Mouse (Mus musculus) adrenal gland, adult 2 months (tissue): ENCODE measurements around the gene Lhfp. TPM values are rescaled to one million over a fixed set of nuclear protein-coding genes. Genes with fewer than 3 reads are reported as not detected.
A peak's percentile ranks its signal among the peaks of the same experiment; 100 is the strongest.

Source experiments
- DNase-seq: peaks from one replicate; pipeline ENCODE4 v3.0.0; 2021
- long read RNA-seq: library from polyadenylated mRNA; stranded (forward); transcript quantifications from one replicate; pipeline ENCODE4 v2.0.0, GENCODE M21; 2021
- polyA plus RNA-seq: library from polyadenylated mRNA; depleted of rRNA; stranded (reverse); fragments of >200 nt; gene quantifications from 2 replicates; pipeline ENCODE4 v1.2.3, GENCODE M21; 2012; rRNA removed
- total RNA-seq, 2 experiments: library from RNA; stranded (reverse); gene quantifications; 2 replicates each; pipeline ENCODE4 v1.2.3; 2021

The Lhfp gene
- total RNA-seq (10 to 100 TPM; 18.9 to 36.1 TPM), polyA plus RNA-seq (25.8 and 28.3 TPM in 2 replicates)
- long read RNA-seq, transcript Lhfp-201 (4 exons, 2,108 nt): major isoform, 40 of 44 reads
- long read RNA-seq, partial matches to known transcripts: 2 of 44 reads
- long read RNA-seq, other reads (novel, unspliced or antisense): 2 of 44 reads

DNA sequence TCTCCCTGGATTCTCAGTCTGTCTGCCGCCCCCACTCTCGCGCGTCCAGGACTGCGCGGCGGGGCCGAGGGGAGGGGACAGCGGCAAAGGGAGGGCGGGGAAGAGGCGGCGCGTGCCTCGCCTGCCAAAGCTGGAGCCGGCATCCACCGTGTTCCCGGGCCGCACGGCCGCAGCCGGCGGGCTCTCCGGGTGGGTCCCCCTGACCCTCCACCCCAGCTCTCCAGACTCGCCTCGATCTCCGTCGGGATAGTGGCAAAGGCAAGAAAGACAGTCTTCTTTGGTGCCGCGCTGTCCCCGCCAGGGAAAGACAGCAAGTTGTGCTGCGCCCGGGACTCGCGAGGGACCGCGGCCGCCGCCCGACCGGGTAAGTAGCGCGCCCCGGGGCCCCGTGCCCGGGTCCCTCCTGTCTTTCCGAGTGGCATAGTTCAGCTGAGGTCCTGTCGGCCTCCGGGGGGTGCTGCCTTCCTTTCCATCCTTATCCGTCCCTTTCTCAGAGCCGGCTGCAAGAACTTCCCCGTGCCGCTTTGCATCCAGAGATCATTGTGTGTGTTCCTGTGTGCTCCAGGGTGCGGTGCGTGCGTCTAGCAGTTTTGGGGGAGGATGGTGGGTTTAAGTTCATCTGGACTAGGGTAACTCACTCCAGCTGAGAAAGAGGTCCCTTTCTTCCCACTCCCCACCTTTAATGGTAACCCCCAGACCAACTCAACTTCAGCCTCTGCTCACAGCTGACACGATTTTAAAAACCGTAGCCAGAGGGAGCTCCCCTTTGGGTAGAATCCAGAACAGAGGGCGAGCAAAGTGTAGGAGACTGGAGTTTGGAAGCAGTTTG, at the start of gene Lhfp:
Gene Lhfp (plus strand): TSS at position 118 of the 829 bp plus-strand sequence.
- DNase-seq: peak; percentile 74

DNA sequence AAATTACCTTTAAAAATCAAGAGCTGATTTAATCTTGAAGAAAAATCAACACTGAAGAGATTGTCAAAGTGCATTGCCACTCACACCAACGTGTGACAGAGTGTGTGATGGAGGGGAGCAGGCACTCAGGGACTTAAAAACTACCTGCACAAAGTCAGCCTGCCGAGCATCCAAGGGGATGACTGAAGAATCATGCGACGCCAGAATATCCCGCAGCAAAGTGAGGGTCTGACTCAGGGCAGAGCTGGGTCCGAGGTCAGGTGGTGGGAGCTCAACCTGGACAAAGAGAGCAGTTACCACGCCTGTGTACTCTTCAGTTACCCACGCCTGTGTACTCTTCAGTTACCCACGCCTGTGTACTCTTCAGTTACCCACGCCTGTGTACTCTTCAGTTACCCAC, 48.0 kb upstream of the Lhfp start:
- DNase-seq: no peak

DNA sequence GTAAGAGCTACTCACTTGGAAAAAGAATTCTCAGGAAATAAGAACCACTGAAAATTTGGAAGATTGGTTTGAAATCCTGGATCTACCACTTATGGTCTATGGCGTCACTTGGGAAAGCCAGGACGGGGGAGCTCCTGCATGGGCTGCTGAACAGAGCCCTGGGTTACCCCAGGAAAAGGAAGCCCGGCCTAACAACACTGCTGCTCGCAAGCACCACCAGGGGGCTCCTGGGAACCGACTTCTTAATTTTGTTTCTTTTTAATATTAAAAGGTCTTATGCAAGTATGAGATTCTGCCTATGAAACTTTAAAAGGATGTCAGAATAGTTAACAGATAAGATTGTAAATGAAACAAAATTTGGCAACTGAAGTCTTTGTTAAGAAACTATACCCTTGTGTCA, 46.7 kb upstream of the Lhfp start:
- DNase-seq: no peak

- no peak for DNase-seq
Measured at GRCm38 (mm10) chr3:52996635-52997034, 44.7 kb upstream of the Lhfp start.

DNA sequence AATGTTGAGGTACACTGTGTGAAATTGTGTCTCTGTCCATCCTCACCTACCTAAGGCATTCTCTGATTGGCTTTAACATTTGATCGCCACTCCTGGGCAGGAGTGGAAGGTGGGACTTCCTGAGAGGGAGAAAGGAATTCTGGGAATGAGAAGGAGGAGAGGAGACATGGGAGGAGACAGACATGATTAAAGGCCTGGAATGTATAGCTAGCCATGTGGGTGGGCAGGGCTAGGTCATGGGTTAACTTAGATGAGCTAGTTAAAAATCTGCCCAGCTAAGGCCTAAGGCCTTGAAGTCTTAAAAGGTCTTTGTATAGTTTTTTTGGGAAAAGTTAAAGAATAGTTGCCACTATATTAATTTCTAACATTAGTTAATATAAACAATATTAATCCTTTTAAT, 43.9 kb upstream of the Lhfp start:
- DNase-seq: no peak

DNA sequence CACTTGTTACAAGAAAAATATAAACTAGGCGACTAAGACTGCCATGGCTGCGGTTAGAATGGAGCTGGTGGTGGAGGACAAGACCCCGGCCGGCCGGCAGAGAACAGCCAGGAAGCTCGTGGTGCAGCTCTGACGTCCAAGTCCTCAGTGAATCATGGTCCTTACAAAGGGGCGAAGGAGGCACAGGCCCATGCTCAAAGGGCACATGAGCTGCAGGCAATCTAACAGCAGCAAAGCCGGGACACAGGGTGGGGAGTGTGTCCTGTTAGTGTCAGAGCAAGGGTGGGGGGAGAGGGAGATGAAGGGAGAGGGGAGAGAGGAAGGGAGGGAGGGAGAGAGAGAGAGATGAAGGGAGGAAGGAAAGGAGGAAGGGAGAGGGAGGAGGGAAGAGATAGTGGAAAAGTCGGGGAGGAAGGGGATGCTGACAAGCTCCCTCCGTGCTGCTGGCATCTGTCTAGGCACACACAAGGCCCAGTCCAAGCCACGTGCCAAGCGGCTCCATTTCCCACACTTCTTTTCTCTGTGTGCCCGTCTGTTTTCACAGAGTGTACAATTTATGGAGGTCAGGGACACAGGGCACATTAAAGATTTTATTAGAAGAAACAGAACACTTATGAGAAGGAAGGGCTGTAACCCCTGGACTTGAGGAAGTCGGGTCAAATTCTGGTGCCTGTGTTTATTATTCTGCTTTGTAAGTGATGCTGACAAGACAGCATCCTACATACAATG, 42.1 kb upstream of the Lhfp start:
- DNase-seq: no peak

GRCm38 (mm10) chr3:52999996-53000395, 41.3 kb upstream of the Lhfp start:
- peak; percentile 31 for DNase-seq

- no peak for DNase-seq
Measured at GRCm38 (mm10) chr3:53002076-53002475, 39.3 kb upstream of the Lhfp start.

DNA sequence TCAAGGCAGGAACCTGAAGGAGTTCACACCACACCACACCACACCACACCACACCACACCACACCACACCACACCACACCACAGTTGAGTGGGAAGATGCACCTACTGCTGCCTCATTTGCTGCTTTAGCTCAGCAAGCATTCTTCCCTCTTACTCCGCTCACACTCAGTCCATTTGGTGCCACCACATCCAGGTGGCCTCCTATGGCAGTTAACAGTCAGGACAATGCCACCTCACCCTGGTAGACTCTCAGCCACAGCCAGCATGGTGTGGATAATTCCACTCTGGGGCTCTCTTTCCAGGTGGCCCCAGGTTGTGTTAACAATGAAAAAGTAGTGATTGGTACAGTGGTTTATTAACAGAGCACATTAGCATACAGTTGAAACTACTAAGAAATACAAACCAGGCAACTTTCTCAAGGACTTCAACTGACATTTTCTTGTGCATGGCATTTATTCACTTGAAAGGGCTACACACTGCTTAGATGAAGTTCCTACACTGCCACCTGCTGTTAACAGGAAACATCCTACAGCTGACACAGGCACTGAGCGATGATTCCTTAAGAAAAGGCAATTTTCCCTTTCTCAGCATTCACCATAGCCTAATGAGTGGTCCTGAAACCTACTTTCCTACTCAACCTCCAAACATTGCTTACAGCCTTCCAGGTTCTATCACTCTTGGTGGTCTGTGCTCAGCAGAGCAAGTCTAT, 36.8 kb upstream of the Lhfp start:
- peak; percentile 26 for DNase-seq

DNA sequence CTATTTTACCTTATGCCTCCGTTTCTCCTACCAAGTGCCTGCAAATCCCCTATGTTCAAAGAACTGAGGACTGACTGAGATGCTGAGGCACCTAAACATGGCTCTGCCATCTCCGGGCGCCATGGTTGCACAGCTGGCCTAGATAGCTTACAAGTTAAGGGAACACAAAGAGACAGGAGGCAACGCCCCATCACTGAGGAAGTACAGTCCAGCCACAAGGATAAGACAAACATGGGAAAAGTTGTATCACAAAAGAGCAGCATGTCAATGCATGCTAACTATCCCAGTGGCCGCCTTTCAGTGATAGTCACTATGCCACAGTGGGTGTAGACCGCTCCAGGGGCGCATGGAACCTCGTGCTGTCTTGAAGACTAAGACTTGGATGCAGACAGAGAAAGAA, 33.9 kb upstream of the Lhfp start:
- no peak for DNase-seq

DNA sequence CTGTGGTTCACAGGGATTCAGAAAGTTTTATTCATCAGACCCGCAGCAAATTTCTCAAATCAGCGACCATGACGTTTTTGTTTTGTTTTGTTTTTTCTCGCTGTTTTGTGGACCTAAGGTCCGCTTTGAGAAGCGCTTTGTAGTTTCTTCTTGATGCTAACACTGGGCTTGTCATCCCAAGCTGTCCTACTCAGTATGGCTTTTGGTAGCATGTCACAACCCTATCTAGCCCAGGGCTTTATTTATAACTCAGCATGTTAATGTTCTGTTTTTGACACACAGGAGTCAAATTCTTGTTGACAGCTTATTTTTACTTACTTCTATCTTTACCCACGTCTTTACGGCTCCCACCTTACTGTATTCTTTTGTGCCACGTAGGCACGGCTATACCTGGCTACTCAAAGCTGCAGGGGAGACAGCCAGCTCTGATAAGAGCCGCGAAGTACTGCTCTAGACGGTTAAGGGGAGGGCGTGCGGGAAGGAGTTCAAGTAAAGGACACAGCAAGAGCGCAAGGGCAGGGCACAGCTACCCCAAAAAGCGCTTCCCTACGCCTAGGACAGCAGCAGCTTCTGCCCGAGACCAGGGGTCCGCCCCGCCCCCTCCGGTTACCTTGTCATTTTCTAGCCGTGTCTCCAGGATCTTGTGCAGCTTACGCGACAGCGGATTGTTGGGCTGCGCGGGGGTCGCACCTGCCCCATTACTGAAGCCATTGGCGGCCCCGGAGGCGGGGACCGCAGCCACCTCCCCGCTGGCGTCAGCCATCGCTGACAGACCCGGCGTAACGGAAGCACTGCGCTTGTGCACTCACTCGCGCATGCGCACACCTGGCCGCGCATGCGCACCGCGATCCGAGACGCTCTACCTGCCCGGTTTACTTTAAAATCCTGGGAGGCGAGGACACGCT, 24.6 kb upstream of the Lhfp start, which contains the start of gene Cog6:
Gene Cog6 (minus strand): TSS at position 802 of the 905 bp plus-strand sequence.
- DNase-seq: peak; percentile 92

GRCm38 (mm10) chr3:53027333-53027732, 14.0 kb upstream of the Lhfp start:
- DNase-seq: no peak

DNA sequence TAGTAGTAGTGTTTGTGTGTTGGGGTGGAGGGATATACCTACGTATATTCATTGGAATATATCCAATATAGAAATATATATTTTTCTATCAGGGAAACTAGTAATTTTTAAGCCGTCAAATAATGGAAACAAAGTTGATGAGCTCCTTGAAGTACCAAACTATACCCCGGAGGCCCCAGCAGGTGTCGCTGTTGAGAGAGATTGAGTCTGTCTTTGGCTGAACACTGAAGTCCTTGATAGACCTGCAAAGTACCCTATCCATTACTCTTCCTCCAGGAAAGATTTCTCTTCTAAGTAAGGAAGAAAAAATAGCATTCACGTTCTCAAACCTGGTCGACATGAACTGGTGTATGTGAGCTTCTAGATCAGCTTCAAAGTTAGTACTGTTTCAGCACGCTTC, 12.3 kb upstream of the Lhfp start:
- peak; percentile 60 for DNase-seq

GRCm38 (mm10) chr3:53031586-53031985, 9.7 kb upstream of the Lhfp start:
- DNase-seq: no peak

DNA sequence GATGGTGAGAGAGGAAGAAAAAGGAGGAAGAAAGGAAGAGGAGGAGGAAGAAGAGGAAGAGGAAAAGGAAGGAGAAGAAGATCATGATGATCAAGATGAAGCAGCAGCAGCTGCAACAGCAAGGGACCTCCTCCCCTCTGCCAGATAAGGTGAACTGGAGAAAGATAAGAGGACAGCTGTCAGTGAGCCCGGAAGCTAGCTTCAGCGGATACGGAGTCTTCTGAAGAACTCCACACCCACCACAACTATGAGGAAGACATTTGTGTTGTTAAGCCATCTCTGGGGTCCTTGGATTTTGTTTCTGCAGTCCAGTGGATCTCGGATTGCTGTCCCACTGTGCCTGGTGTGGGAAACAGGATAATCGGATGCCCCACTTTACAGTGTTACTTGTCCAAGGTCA, 8.9 kb upstream of the Lhfp start:
- no peak for DNase-seq

DNA sequence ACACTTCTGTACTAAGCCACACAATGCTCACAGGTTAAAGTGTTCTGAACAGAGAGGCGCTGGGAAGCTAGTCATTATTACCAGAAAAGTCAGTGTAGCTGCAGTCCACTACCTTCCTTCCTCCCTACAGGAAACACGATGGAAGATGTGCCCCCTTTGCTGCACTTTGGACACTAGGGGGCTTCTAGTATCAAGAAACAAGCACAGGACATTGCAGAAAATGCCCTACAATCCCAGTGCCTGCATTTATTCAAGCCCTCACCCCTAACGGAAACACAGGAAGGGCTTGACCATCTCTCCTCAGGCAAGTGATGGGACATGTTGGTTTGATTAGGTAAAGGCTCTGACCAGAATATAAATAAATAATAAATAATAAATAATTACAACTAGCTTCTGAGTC, 7.9 kb upstream of the Lhfp start:
- peak; percentile 7 for DNase-seq

DNA sequence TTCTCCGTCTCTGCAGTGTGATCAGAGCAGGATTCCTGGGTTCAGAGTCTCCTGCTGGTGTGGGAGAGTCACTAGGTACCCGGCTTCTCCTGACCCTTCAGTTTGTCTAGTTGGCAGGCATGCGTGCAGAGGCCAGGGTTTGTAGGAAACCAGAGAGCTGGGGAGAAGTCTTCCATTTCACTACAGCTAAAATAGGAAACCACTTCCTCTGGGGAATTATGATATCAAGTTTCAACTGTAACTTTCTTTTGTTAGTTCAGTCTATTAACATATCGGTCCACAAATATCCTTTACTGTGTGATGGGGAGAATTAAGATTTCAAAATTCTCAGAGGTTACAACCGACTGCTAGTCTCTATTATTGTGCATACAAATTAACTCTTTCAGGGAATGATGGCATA, 5.3 kb upstream of the Lhfp start:
- no peak for DNase-seq

DNA sequence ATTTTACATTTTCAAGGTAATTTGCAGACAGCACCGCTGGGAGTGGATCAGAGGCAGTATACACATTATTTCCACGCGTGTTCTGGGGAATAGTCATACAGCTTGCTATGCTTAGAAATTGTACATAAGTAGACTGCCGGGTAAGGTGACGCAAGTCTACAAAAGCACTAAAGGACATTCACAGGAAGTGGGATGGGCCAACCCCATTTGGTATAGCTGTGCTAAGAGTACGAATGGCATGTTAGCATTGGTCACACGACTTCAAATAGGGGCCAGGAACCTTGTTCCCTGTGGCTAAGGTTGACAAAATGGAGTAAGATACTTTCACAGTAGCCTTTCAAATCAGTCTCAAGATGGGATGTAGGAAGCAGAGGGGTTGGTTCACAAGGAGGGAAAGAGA, 4.4 kb upstream of the Lhfp start:
- no peak for DNase-seq

DNA sequence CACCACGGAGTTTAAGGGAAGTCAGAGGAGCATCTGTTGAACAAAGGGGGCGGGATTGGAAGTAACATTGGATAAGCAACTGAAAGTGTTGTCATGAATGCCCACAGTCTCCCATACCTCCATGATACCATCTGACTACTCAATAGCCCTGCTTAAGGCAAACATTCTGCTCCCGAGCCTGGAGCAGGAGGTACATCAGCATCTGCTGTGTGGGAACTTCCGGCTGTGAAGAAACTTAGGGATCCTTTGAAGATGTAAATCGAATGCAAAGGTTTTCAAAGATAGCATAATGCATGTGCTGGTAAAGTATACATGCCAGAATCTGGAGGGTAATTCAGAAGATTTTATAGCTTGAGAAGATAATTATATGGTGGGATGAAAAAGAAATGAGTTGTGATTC, 2.4 kb upstream of the Lhfp start:
- DNase-seq: no peak

DNA sequence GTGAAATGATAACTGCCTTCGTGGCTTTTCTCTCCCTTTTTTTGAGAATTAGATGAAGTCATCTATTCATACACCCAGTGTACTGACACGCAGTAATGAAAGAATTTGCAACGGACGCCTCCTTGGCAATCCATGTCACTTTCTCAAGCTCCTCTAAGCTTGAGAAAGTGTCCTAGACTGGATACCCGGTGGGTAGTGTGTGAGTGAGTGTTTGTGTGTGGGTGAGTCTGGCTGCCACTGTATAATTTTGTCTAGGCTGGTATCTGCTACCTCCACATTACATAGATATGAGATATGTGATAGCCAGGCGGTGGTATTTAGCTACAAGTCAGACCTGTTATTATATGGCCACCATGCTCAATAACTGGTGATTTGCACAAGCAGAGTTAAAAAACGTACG, 1.6 kb upstream of the Lhfp start:
- no peak for DNase-seq
